Mouse (Mus musculus) brain, embryonic 14.5 days (tissue): ENCODE data around the gene Prss12.

ENCODE experiments used
- CTCF ChIP-seq: fragments of 200-500 bp; IDR thresholded peaks from 2 replicates; pipeline ENCODE4 v1.5.1; 2012; ENCODE audit warnings: inconsistent platforms, mild to moderate bottlenecking, moderate library complexity, borderline replicate concordance; ENCODE audit not compliant: insufficient read depth, insufficient read length; ENCODE audit errors: extremely low read depth
- POLR2A ChIP-seq: fragments of 200-500 bp; IDR thresholded peaks from 2 replicates; pipeline ENCODE4 v1.6.1; 2012; ENCODE audit warnings: mild to moderate bottlenecking, inconsistent platforms, borderline replicate concordance; ENCODE audit not compliant: poor library complexity, insufficient read depth, insufficient read length, severe bottlenecking; ENCODE audit errors: extremely low read depth

DNA sequence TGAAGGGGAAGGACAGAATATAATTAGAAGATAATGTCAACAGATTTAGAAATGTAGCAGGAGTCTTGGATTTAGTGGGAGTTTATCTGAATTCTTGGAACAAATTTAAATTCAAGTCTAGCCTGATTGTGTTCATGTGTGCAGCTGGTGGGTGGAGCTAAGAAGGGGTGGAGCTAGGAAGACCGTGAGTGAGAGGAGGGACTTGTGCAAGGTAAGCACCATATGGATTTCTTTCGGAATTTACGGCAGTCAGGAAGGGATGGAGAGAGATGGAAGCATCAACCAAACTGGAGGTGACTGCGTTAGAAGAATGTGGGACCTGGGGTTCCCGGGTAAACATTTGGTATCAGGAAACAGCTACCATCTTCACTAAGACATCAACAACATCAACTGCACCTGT, 68.2 kb downstream of the Prss12 start:
- TF ChIP-seq CTCF, result no peak
- no peak for TF ChIP-seq POLR2A
